Mouse (Mus musculus) layer of hippocampus, adult 2 months (tissue): ENCODE data around the gene Nrde2. TPM values are rescaled to one million over a fixed set of nuclear protein-coding genes. Genes with fewer than 3 reads are reported as not detected.

Experiments used
- DNase-seq, 2 experiments: peaks; one replicate each; pipeline ENCODE4 v3.0.0; 2022; ENCODE audit warnings: low spot score in 2 of 2
- H3K27ac ChIP-seq: fragments of 200-600 bp; 2 replicates; pipeline ENCODE4 v1.8.1; 2022
- H3K4me3 ChIP-seq: fragments of 200-600 bp; 2 replicates; pipeline ENCODE4 v1.8.1; 2022; ENCODE audit warnings: mild to moderate bottlenecking
- CTCF ChIP-seq: fragments of 200-600 bp; conservative IDR thresholded peaks from 2 replicates; pipeline ENCODE4 v1.8.1; 2022; ENCODE audit warnings: antibody characterized with exemption, mild to moderate bottlenecking, moderate library complexity
- long read RNA-seq, 2 experiments: library from polyadenylated mRNA; stranded (forward); transcript quantifications; one replicate each; pipeline ENCODE4 v2.0.0; 2021; ENCODE audit warnings: borderline mapping rate in 2 of 2
- total RNA-seq, 2 experiments: library from RNA; stranded (reverse); gene quantifications; 2 replicates each; pipeline ENCODE4 v1.2.3; 2021

Gene Nrde2
- 10 to 100 TPM; 23.8 to 24.3 TPM for total RNA-seq
- long read RNA-seq, experiment 1, transcript Nrde2-201 (14 exons, 3,718 nt) = major isoform, 7 of 22 reads
- long read RNA-seq, experiment 1, partial matches to known transcripts = 5 of 22 reads
- long read RNA-seq, experiment 1, other reads (novel, unspliced or antisense) = 10 of 22 reads
- long read RNA-seq, experiment 2, transcript Nrde2-201 (14 exons, 3,718 nt) = major isoform, 12 of 28 reads
- long read RNA-seq, experiment 2, partial matches to known transcripts = 8 of 28 reads
- long read RNA-seq, experiment 2, other reads (novel, unspliced or antisense) = 8 of 28 reads

DNA sequence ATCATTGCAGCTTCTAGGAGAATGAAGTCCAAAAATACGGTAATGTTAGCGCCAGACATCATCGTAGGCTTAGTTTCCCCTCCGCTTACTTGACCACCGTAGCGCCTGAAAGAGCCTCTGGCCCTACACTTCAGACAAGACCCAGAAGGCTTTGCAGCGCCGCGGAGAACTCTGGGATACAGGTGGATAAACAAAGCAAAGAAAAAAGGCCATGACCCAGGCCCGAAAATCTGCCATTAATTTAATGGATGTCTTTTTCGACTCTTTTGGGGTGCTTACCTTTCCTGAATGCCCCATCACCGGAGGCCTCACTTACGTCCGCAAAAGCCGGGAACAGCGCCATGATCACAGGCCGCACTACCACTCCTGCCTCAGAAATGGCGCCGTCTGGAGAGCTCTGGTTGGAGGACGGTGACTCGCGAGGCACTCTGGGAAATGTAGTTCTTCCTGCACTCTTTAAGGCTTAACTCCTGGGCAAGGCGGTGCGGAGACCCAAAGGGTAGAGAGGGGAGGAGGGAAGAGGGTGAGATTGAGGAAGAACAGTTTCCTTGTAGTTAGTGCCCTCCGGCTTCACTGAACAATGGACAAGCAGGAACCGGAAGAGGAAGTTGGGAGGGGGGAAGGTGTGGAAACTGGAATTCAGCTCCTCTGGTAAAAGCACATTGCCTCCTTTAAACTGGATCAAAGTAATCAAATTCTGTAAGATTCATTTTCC, at the start of gene Nrde2:
Gene Nrde2, minus strand, starts transcription at position 393 of the 715 bp plus-strand sequence.
- peak; percentile 85 to 91 for DNase-seq
- Histone ChIP-seq H3K27ac (peak within 1 kb of the TSS; percentile 94), H3K4me3 (peak within 1 kb of the TSS; percentile 59)
- peak; percentile 27 for TF ChIP-seq CTCF

DNA sequence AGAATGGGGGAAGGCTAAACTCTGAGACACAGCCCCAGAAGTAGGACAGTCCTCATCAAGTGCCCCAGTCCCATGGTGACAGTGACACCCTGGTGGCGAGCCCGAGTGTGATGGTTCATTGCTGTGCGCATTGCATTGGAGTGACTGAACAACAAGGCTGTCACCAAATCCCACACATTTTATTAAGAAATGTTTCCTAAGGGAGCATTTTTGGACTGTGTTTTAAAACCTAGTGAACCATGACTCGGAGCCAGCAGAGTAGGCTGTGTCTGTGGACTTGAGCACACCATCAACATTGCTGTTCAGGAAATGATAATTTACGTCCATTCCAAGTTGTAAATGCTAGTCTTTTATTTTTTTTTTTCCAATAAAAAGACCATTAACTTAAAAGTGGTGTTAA, 47.5 kb upstream of the Nrde2 start:
- H3K27ac ChIP-seq = peak overlapping the region; percentile 58
- TF ChIP-seq CTCF = peak; percentile 37
- H3K4me3 ChIP-seq = no peak overlapping the region
- DNase-seq = no peak

- DNase-seq = no peak
- H3K27ac ChIP-seq = peak overlapping the region; percentile 58; the same call in 1 of the 2 replicates
- H3K4me3 ChIP-seq = no peak overlapping the region
- TF ChIP-seq CTCF = no peak
Observed at GRCm38 (mm10) chr12:100206521-100206920, 47.1 kb upstream of the Nrde2 start.

DNA sequence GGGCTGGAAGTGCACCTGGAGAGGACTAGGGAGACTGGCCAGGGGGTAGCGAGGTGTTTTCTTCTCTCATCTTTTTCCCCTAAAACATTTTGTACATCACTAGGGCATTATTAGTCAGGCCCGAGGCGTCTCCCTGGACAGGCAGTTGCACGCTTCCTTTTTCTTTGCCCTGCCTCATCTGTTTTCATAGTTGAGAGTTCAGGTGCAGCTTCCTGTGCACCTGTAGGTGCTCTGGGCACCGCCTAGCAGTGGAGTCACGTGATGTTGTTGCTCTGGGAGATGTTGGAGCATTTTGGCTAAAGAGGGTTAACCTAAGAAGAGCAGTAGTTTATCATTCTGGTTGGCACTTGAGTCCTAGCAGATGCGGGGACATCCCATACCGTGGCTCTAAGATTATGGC, 45.7 kb upstream of the Nrde2 start:
- peak overlapping the region; percentile 100 for H3K27ac ChIP-seq
- TF ChIP-seq CTCF = no peak
- no peak for DNase-seq

GRCm38 (mm10) chr12:100203759-100204158, 44.3 kb upstream of the Nrde2 start:
- Histone ChIP-seq H3K4me3 (peak overlapping the region; percentile 79), H3K27ac (peak overlapping the region; percentile 100)
- no peak for DNase-seq
- no peak for TF ChIP-seq CTCF

More for the DNA sequence above, 45.7 kb upstream of the Nrde2 start:
- peak overlapping the region; percentile 79 for H3K4me3 ChIP-seq

DNA sequence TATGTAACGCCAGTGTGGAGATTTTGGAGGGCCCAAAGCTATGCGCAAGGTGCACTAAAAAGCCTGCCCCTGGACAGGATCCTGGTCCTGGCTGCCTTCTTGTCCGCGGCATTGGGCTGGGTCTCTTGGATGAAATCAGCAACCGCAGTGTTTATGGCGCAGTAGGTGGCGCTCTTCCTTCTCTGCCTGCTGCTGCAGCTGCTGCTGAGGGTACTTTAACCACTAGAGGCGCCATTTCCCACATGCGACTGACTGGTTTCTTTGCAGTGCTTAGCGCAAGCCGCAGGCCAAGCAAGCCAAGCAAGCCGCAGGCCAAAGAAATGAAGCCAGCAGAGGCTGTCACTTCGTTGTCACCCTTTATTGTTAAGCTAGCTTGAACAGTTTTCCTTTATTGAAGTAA, 42.4 kb upstream of the Nrde2 start:
- peak; percentile 96 for DNase-seq
- peak; percentile 100 for TF ChIP-seq CTCF
- H3K27ac ChIP-seq = peak overlapping the region; percentile 100
- peak overlapping the region; percentile 79 for H3K4me3 ChIP-seq

DNA sequence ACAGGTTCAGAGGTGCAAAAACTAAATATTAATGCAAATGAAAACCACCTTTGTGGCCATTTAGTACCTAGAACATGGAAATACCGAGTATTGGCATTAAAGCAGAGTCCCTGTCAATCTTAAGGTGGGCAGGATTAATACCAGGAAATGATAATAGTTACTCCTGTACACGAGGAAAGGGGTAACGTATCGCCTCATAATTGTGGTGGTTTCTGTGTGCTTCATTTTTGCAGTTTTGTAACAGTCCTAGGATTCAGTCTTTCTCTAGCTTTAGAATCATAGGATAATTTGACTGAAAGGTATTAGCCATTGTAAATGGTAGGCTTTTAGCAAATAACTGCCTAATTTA, 41.9 kb upstream of the Nrde2 start:
- peak overlapping the region; percentile 100 for H3K27ac ChIP-seq
- H3K4me3 ChIP-seq = peak overlapping the region; percentile 79
- DNase-seq = no peak
- TF ChIP-seq CTCF = no peak

GRCm38 (mm10) chr12:100200645-100201362, 41.4 kb upstream of the Nrde2 start:
- no peak for DNase-seq
- peak overlapping the region; percentile 79 for H3K4me3 ChIP-seq
- TF ChIP-seq CTCF = no peak
- H3K27ac ChIP-seq = peak overlapping the region; percentile 100

DNA sequence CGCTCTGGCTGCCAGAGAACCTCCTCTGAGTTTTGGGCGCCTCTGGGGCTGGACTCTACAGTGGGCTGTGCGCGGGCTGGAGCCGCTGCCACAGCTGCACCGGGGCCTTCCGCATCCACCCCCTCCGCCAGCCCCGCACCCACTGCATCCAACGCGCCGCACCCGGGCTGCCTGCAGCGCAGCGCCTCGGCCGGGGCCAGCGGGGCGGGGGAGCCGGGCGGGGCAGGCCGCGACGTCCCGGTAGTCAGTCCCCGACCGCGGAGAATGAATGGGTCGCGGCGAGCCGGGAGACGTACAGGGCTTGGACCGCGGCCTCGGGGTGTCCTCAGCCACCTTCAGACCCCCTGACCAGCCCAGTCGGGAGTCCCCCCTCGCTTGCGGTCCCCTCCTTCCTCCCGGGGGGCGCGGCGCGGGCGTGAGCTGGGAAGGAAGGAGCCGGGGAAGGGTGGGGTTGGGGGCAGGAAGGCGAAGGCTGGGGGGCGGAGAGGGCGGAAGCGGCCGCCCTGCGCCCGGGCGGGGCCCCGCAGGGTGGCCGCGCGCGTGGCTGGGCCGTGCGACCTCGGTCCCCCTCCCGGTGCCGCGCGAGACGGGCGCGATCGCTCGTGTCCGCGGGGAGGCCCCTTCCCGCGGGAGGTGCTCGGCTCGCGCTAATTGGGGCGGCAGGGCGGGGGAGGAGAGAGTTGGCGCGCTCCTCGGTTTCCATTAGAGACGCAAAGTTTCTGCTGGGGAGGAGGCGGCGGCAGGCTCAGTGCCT, 40.6 kb upstream of the Nrde2 start:
- no peak for TF ChIP-seq CTCF
- Histone ChIP-seq H3K4me3 (peak overlapping the region; percentile 79), H3K27ac (peak overlapping the region; percentile 100)
- peak; percentile 83 to 87 for DNase-seq

DNA sequence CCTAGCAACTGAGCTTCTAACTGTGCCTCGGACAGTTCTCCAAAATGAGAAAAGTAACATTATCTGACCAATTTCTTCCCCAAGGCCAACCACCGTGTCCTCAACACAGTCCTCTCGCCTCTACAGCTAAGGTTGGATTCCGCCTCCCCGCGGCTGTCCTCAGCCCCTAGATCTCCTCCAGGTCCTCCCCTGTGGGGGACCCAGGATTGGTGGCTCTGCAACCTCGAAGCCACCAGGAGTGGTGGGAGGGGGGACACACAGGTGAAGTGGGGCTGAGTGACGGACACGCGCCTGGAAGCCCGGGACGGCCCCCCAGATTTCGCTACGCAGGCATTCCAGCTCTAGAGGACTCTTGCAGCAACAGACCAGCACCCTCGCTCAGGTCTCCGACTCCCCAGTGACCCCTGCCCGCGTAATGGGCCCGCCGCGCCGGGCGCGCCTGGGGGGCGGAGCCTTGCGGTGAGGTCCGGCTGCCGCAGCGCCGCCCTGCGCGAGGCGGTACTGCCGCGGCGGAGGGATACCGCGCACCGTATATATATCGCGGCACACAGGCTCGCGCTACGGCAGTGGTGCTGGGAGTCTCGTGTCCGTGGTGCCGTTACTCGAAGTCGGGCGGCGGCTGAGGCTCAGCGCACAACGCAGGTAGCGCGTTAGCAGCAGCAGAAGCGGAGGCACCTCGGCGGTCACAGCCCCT, 39.7 kb upstream of the Nrde2 start, which contains the start of gene Calm1:
Gene Calm1, plus strand, starts transcription at position 469 of the 694 bp plus-strand sequence.
- TF ChIP-seq CTCF = peak; percentile 36; the same call in 1 of the 2 replicates

GRCm38 (mm10) chr12:100196786-100197185, 37.3 kb upstream of the Nrde2 start:
- Histone ChIP-seq H3K4me3 (no peak overlapping the region), H3K27ac (no peak overlapping the region)
- no peak for TF ChIP-seq CTCF
- DNase-seq = no peak

More for the DNA sequence above, 39.7 kb upstream of the Nrde2 start, which contains the start of gene Calm1:
- H3K4me3 ChIP-seq = peak within 1 kb of the TSS; percentile 79
- H3K27ac ChIP-seq = peak within 1 kb of the TSS; percentile 100
- peak; percentile 91 to 96 for DNase-seq

- no peak for TF ChIP-seq CTCF
- H3K4me3 ChIP-seq = no peak overlapping the region
- no peak overlapping the region for H3K27ac ChIP-seq
- no peak for DNase-seq
Observed at GRCm38 (mm10) chr12:100194181-100194580, 34.7 kb upstream of the Nrde2 start.
